Mouse (Mus musculus) cerebellum, postnatal 14 days (tissue): ENCODE measurements around the gene Rbm20.

Source experiments
- DNase-seq, 2 experiments: peaks; one replicate each; pipeline ENCODE4 v3.0.0; 2021; ENCODE audit warnings: mixed read lengths in 2 of 2

The Rbm20 gene

GRCm38 (mm10) chr19:53724053-53724452 is 46.9 kb downstream of the Rbm20 start:
- no peak for DNase-seq

GRCm38 (mm10) chr19:53726340-53726739 is 49.2 kb downstream of the Rbm20 start:
- DNase-seq = no peak

GRCm38 (mm10) chr19:53726755-53727154 is 49.6 kb downstream of the Rbm20 start:
- no peak for DNase-seq

- no peak for DNase-seq
These were observed 50.2 kb downstream of the Rbm20 start for GRCm38 (mm10) chr19:53727277-53727676.

GRCm38 (mm10) chr19:53727886-53728669 is 51.0 kb downstream of the Rbm20 start:
- DNase-seq = no peak

GRCm38 (mm10) chr19:53729919-53730318 is 52.8 kb downstream of the Rbm20 start:
- DNase-seq = peak; percentile 18 to 25

GRCm38 (mm10) chr19:53731761-53732201 is 54.7 kb downstream of the Rbm20 start:
- DNase-seq = no peak

GRCm38 (mm10) chr19:53734845-53735244 is 57.7 kb downstream of the Rbm20 start:
- no peak for DNase-seq

GRCm38 (mm10) chr19:53738701-53739131 is 61.6 kb downstream of the Rbm20 start:
- no peak for DNase-seq

- peak in 1 of 2 experiments; percentile 12 for DNase-seq
These were observed 62.6 kb downstream of the Rbm20 start for GRCm38 (mm10) chr19:53739570-53740266.

- DNase-seq = no peak
These were observed 63.8 kb downstream of the Rbm20 start for GRCm38 (mm10) chr19:53740750-53741380.

- peak; percentile 16 to 24 for DNase-seq
These were observed 64.8 kb downstream of the Rbm20 start for GRCm38 (mm10) chr19:53741902-53742301.

GRCm38 (mm10) chr19:53745354-53745753 is 68.2 kb downstream of the Rbm20 start:
- DNase-seq = no peak

- DNase-seq = no peak
These were observed 69.0 kb downstream of the Rbm20 start for GRCm38 (mm10) chr19:53746116-53746515.

- DNase-seq = no peak
These were observed 71.2 kb downstream of the Rbm20 start for GRCm38 (mm10) chr19:53748236-53748775.

- DNase-seq = no peak
These were observed 72.2 kb downstream of the Rbm20 start for GRCm38 (mm10) chr19:53749326-53749725.

GRCm38 (mm10) chr19:53751420-53752185 is 74.5 kb downstream of the Rbm20 start:
- no peak for DNase-seq

- DNase-seq = peak in 1 of 2 experiments; percentile 14
These were observed 75.9 kb downstream of the Rbm20 start for GRCm38 (mm10) chr19:53752993-53753392.

- DNase-seq = no peak
These were observed 77.3 kb downstream of the Rbm20 start for GRCm38 (mm10) chr19:53754421-53754830.

GRCm38 (mm10) chr19:53755346-53755745 is 78.2 kb downstream of the Rbm20 start:
- DNase-seq = no peak

- DNase-seq = no peak
These were observed 80.5 kb downstream of the Rbm20 start for GRCm38 (mm10) chr19:53757432-53758109.
